8 mouse cellular contexts compared by ENCODE assay signal in the genomic region with DNA sequence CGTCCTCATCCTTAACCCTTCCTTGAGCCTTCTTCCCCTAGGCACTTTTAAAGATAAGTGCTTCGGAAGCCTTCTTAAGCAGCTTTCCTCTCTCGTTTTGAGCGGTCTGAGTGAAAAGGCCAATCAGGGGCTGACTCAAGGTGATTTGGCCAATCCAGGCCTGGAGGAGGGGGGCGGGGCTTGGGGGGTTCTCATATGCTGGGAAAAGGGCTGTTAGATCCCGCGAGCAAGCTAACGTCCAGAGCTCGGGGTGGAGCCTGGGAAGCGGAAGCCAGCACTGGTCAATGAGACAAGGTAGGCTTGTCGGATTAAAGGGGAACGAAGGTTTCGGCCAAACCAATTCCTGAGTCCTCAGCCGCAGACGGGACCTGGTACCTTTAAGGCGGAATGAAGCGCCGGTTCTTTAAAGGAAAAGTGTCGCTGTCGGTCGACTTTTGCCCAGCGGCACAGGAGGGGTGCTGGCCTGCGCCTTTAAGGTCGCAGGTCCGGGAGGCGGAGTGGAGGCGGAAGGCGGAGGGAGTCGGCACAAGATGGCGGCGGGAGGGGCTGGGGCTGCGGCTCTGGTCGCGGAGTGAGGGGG. TPM values are rescaled to one million over a fixed set of nuclear protein-coding genes. Genes with fewer than 3 reads are reported as not detected.
A peak's percentile ranks its signal among the peaks of the same experiment; 100 is the strongest.
DNase-seq lines count a peak whose midpoint lies in the region; ATAC-seq lines count a peak whose summit lies in the region.

Tapbp (plus strand) TSS at position 229 of the 580 bp plus-strand sequence.
Zbtb22 (plus strand) TSS at position 234 of the 580 bp plus-strand sequence.

- H3K4me2 ChIP-seq in hindbrain, embryonic 14.5 days (replicated peaks), result peak within 1 kb of the TSS; percentile 64

- H3K4me3 ChIP-seq in hindbrain, embryonic 14.5 days (replicated peaks; ENCODE audit: low read length), result peak within 1 kb of the TSS; percentile 51

- peak within 1 kb of the TSS; percentile 61 for H3K9ac ChIP-seq in hindbrain, embryonic 14.5 days

- WGBS in hindbrain, embryonic 14.5 days, result under 1% methylated on average over 33 of the region's 34 CpGs

- peak within 1 kb of the TSS; percentile 82 for H3K27ac ChIP-seq in hindbrain, embryonic 14.5 days

- H3K4me1 ChIP-seq in hindbrain, embryonic 14.5 days (replicated peaks; ENCODE audit: control insufficient read depth, insufficient read depth, low read length), result peaks cover 23% of the 10 kb centered on the region

- no peaks in the 10 kb centered on the region; the same call in 1 of the 2 replicates for H3K27me3 ChIP-seq in hindbrain, embryonic 14.5 days (ENCODE audit: control insufficient read depth, insufficient read depth, low read length)

- H3K9me3 ChIP-seq in hindbrain, embryonic 14.5 days (ENCODE audit: control insufficient read depth, low read length), result no peaks in the 10 kb centered on the region

- H3K36me3 ChIP-seq in hindbrain, embryonic 14.5 days (replicated peaks; ENCODE audit: control insufficient read depth, insufficient read depth), result peaks cover 40% of the 10 kb centered on the region

- peak; percentile 100 for DNase-seq in R1 (ENCODE audit: low read depth, low spot score)
- peak; percentile 98 for DNase-seq in cerebellum, postnatal 25 days
- peak; percentile 91 to 94 for DNase-seq in frontal cortex, postnatal 25 days (ENCODE audit: low spot score in 2 of 2)
- peak; percentile 98 for DNase-seq in hindbrain, embryonic 14.5 days (ENCODE audit: low spot score)
- peak; percentile 94 to 95 for DNase-seq in layer of hippocampus, postnatal 36 days
- peak; percentile 98 for DNase-seq in lung, postnatal 36 days
- peak; percentile 100 for DNase-seq in retina, postnatal 1 day
- peak; percentile 80 to 95 for DNase-seq in urinary bladder, adult 18-20 months (ENCODE audit: low spot score in 2 of 2)

- ATAC-seq in hindbrain, embryonic 14.5 days (ENCODE audit: low FRiP score), result peak; percentile 93

RNA-seq across cellular contexts. Expression of gene Tapbp, which starts in this region (rescaled TPM):
- 24.9 and 29.6 TPM in 2 replicates for polyA plus RNA-seq in hindbrain, embryonic 14.5 days (2014; fragmentation: Nextera tagmentation; extraction: Ambion mirVana)
- total RNA-seq in layer of hippocampus, postnatal 36 days (2021), result 10 to 100 TPM; 32.5 to 38.9 TPM

RNA-seq across cellular contexts. Expression of gene Zbtb22, which starts in this region (rescaled TPM):
- 10.4 and 11.4 TPM in 2 replicates for polyA plus RNA-seq in hindbrain, embryonic 14.5 days (2014; fragmentation: Nextera tagmentation; extraction: Ambion mirVana)
- 10 to 100 TPM; 26.9 to 30.8 TPM for total RNA-seq in layer of hippocampus, postnatal 36 days (2021)

Comparison
In these comparisons a context has a peak if more than half of its experiments do, and no peak if none do; other contexts are left out.
1. Peak in every context shown above with its lines: DNase-seq, ATAC-seq, H3K4me3 ChIP-seq and H3K27ac ChIP-seq.